Mouse (Mus musculus) hindbrain, embryonic 12.5 days (tissue): Measurements from ENCODE around the gene Slc52a3. TPM values are rescaled to one million over a fixed set of nuclear protein-coding genes. Genes with fewer than 3 reads are reported as not detected.

ENCODE experiments used
- ATAC-seq: fragments of 200-750 bp; cut with Nextera tagmentation; 2 replicates; pipeline ENCODE4 v1.8.0; 2017; ENCODE audit warnings: moderate TSS enrichment; ENCODE audit not compliant: low FRiP score
- H3K27ac ChIP-seq: fragments of 300-500 bp; sonication (generic); 2 replicates; pipeline ENCODE4 v1.5.1; 2016; ENCODE audit warnings: mild to moderate bottlenecking
- H3K27me3 ChIP-seq: fragments of 300-500 bp; sonication (generic); 2 replicates; pipeline ENCODE4 v1.6.1; 2016; ENCODE audit warnings: mild to moderate bottlenecking
- H3K36me3 ChIP-seq: fragments of 300-500 bp; sonication (generic); 2 replicates; pipeline ENCODE4 v1.6.1; 2016; ENCODE audit warnings: mild to moderate bottlenecking
- H3K4me1 ChIP-seq: fragments of 300-500 bp; sonication (generic); 2 replicates; pipeline ENCODE4 v1.6.1; 2016
- H3K4me2 ChIP-seq: fragments of 300-500 bp; sonication (generic); replicated peaks from 2 replicates; pipeline ENCODE4 v1.6.1; 2016; ENCODE audit warnings: mild to moderate bottlenecking
- H3K4me3 ChIP-seq: fragments of 300-500 bp; sonication (generic); 2 replicates; pipeline ENCODE4 v1.5.1; 2016; ENCODE audit warnings: mild to moderate bottlenecking
- H3K9ac ChIP-seq: fragments of 300-500 bp; sonication (generic); 2 replicates; pipeline ENCODE4 v1.6.1; 2016; ENCODE audit warnings: mild to moderate bottlenecking, moderate library complexity
- H3K9me3 ChIP-seq: fragments of 300-500 bp; sonication (generic); replicated peaks from 2 replicates; pipeline ENCODE4 v1.6.1; 2016; ENCODE audit warnings: mild to moderate bottlenecking
- WGBS: fragments of 180-500 bp; shearing (Covaris S2); methylation state at CpG from one replicate; pipeline ENCODE4 v1.1.7; 2016; 5-methylcytosine and 5-hydroxymethylcytosine counted together
- polyA plus RNA-seq: library from polyadenylated mRNA; unstranded; fragments of >200 nt; fragmentation: Nextera tagmentation; extraction: Ambion mirVana; gene quantifications from 2 replicates; pipeline ENCODE4 v1.2.1, GENCODE M21; 2016

Gene Slc52a3
- polyA plus RNA-seq, 1 experiment from 2014 or later, result 1.5 TPM

GRCm38 (mm10) chr2:151976067-151976466, 20.2 kb upstream of the Slc52a3 start:
- Histone ChIP-seq H3K36me3 (no peaks in the 10 kb centered on the region), H3K4me1 (peaks cover 66% of the 10 kb centered on the region), H3K4me2 (no peak overlapping the region), H3K27ac (no peak overlapping the region), H3K27me3 (peaks cover 4% of the 10 kb centered on the region), H3K9me3 (no peaks in the 10 kb centered on the region), H3K9ac (no peak overlapping the region), H3K4me3 (no peak overlapping the region)
- WGBS, result 92% methylated on average over 3 of the region's 3 CpGs
- ATAC-seq, result no peak

- ATAC-seq, result no peak
- Histone ChIP-seq H3K9ac (peak overlapping the region; percentile 10; the same call in 1 of the 2 replicates), H3K36me3 (no peaks in the 10 kb centered on the region), H3K27me3 (peaks cover 2% of the 10 kb centered on the region), H3K4me3 (no peak overlapping the region), H3K9me3 (no peaks in the 10 kb centered on the region), H3K4me2 (peak overlapping the region; percentile 82; the same call in 1 of the 2 replicates), H3K4me1 (peaks cover 51% of the 10 kb centered on the region), H3K27ac (0 out of 2 replicates have a peak overlapping the region, but pooled peaks have one; percentile 5)
- 83% methylated on average over 4 of the region's 4 CpGs for WGBS
These were observed 18.4 kb upstream of the Slc52a3 start for GRCm38 (mm10) chr2:151977689-151978440.

- WGBS, result 69% methylated on average over 6 of the region's 6 CpGs
- ATAC-seq, result no peak
- peaks cover 44% of the 10 kb centered on the region for H3K4me1 ChIP-seq
These were observed 17.8 kb upstream of the Slc52a3 start for GRCm38 (mm10) chr2:151978494-151978893.

GRCm38 (mm10) chr2:151979470-151980354, 16.6 kb upstream of the Slc52a3 start, which contains the start of gene Fam110a:
TSS of gene Fam110a (minus strand) at chr2:151980219.
- H3K9ac ChIP-seq, result peak within 1 kb of the TSS; percentile 85
- H3K4me1 ChIP-seq, result peaks cover 36% of the 10 kb centered on the region
- H3K27me3 ChIP-seq, result no peaks in the 10 kb centered on the region
- ATAC-seq, result peak; percentile 88
- H3K9me3 ChIP-seq, result no peaks in the 10 kb centered on the region
- H3K4me2 ChIP-seq, result peak within 1 kb of the TSS; percentile 82
- under 1% methylated on average over 46 of the region's 46 CpGs for WGBS
- H3K27ac ChIP-seq, result peak within 1 kb of the TSS; percentile 70; the same call in 1 of the 2 replicates
- H3K36me3 ChIP-seq, result no peaks in the 10 kb centered on the region
- H3K4me3 ChIP-seq, result peak within 1 kb of the TSS; percentile 79

More at GRCm38 (mm10) chr2:151978494-151978893, 17.8 kb upstream of the Slc52a3 start:
- H3K9ac ChIP-seq, result peak overlapping the region; percentile 85; the same call in 1 of the 2 replicates
- no peaks in the 10 kb centered on the region for H3K9me3 ChIP-seq
- no peaks in the 10 kb centered on the region for H3K36me3 ChIP-seq
- no peak overlapping the region for H3K27ac ChIP-seq
- peak overlapping the region; percentile 82; the same call in 1 of the 2 replicates for H3K4me2 ChIP-seq
- H3K4me3 ChIP-seq, result peak overlapping the region; percentile 79; the same call in 1 of the 2 replicates
- H3K27me3 ChIP-seq, result no peaks in the 10 kb centered on the region

GRCm38 (mm10) chr2:151980355-151980693, 16.0 kb upstream of the Slc52a3 start:
- peak; percentile 33 for ATAC-seq
- Histone ChIP-seq H3K9ac (peak overlapping the region; percentile 85; the same call in 1 of the 2 replicates), H3K9me3 (no peaks in the 10 kb centered on the region), H3K4me3 (peak overlapping the region; percentile 79), H3K27me3 (no peaks in the 10 kb centered on the region), H3K36me3 (no peaks in the 10 kb centered on the region), H3K4me2 (peak overlapping the region; percentile 82), H3K4me1 (peaks cover 36% of the 10 kb centered on the region), H3K27ac (peak overlapping the region; percentile 70; the same call in 1 of the 2 replicates)
- 38% methylated on average over 3 of the region's 3 CpGs for WGBS

- no peak overlapping the region for H3K27ac ChIP-seq
- peaks cover 36% of the 10 kb centered on the region for H3K4me1 ChIP-seq
- H3K27me3 ChIP-seq, result no peaks in the 10 kb centered on the region
- no peak overlapping the region for H3K4me2 ChIP-seq
- no peak overlapping the region for H3K4me3 ChIP-seq
- no peaks in the 10 kb centered on the region for H3K36me3 ChIP-seq
- ATAC-seq, result no peak
- H3K9me3 ChIP-seq, result no peaks in the 10 kb centered on the region
- no peak overlapping the region for H3K9ac ChIP-seq
- WGBS, result 73% methylated on average over 6 of the region's 6 CpGs
These were observed 15.0 kb upstream of the Slc52a3 start for GRCm38 (mm10) chr2:151981268-151981667.

GRCm38 (mm10) chr2:151982476-151982875, 13.8 kb upstream of the Slc52a3 start:
- Histone ChIP-seq H3K4me1 (peaks cover 33% of the 10 kb centered on the region), H3K4me3 (no peak overlapping the region), H3K9me3 (no peaks in the 10 kb centered on the region), H3K27me3 (no peaks in the 10 kb centered on the region), H3K27ac (no peak overlapping the region), H3K36me3 (no peaks in the 10 kb centered on the region), H3K9ac (no peak overlapping the region), H3K4me2 (no peak overlapping the region)
- no peak for ATAC-seq

- no peak for ATAC-seq
- H3K4me3 ChIP-seq, result no peak overlapping the region
- H3K9ac ChIP-seq, result no peak overlapping the region
- H3K27me3 ChIP-seq, result no peaks in the 10 kb centered on the region
- 69% methylated on average over 9 of the region's 9 CpGs for WGBS
- no peaks in the 10 kb centered on the region for H3K9me3 ChIP-seq
- no peak overlapping the region for H3K4me2 ChIP-seq
- no peak overlapping the region for H3K27ac ChIP-seq
- H3K36me3 ChIP-seq, result no peaks in the 10 kb centered on the region
- peaks cover 18% of the 10 kb centered on the region for H3K4me1 ChIP-seq
These were observed 12.3 kb upstream of the Slc52a3 start for GRCm38 (mm10) chr2:151984019-151984418.

GRCm38 (mm10) chr2:151985426-151986172, 10.7 kb upstream of the Slc52a3 start:
- Histone ChIP-seq H3K9ac (no peak overlapping the region), H3K36me3 (no peaks in the 10 kb centered on the region), H3K9me3 (no peaks in the 10 kb centered on the region), H3K4me1 (peaks cover 5% of the 10 kb centered on the region; the same call in 1 of the 2 replicates), H3K27ac (no peak overlapping the region), H3K4me3 (no peak overlapping the region), H3K4me2 (no peak overlapping the region), H3K27me3 (no peaks in the 10 kb centered on the region)
- WGBS, result 65% methylated on average over 7 of the region's 7 CpGs
- no peak for ATAC-seq

- H3K27me3 ChIP-seq, result no peaks in the 10 kb centered on the region
- H3K4me3 ChIP-seq, result no peak overlapping the region
- 87% methylated on average over 8 of the region's 8 CpGs for WGBS
- no peak overlapping the region for H3K9ac ChIP-seq
- no peaks in the 10 kb centered on the region for H3K9me3 ChIP-seq
- peaks cover 11% of the 10 kb centered on the region for H3K4me1 ChIP-seq
- no peak for ATAC-seq
- H3K27ac ChIP-seq, result no peak overlapping the region
- no peak overlapping the region for H3K4me2 ChIP-seq
- H3K36me3 ChIP-seq, result no peaks in the 10 kb centered on the region
These were observed 9.4 kb upstream of the Slc52a3 start for GRCm38 (mm10) chr2:151986958-151987357.

- no peak overlapping the region for H3K4me3 ChIP-seq
- peaks cover 12% of the 10 kb centered on the region for H3K4me1 ChIP-seq
- H3K4me2 ChIP-seq, result no peak overlapping the region
- no peak for ATAC-seq
- no peaks in the 10 kb centered on the region for H3K9me3 ChIP-seq
- peaks cover 6% of the 10 kb centered on the region; the same call in 1 of the 2 replicates for H3K27me3 ChIP-seq
- WGBS, result 73% methylated on average over 2 of the region's 2 CpGs
- H3K9ac ChIP-seq, result no peak overlapping the region
- no peak overlapping the region for H3K27ac ChIP-seq
- no peaks in the 10 kb centered on the region for H3K36me3 ChIP-seq
These were observed 7.3 kb upstream of the Slc52a3 start for GRCm38 (mm10) chr2:151988978-151989377.
